Mouse (Mus musculus) heart, embryonic 11.5 days (tissue): ENCODE data around the gene Gm21497. TPM values are rescaled to one million over a fixed set of nuclear protein-coding genes. Genes with fewer than 3 reads are reported as not detected.
"Not testable (repeated sequence)": the region's sequence is repeated elsewhere in the genome, so short reads cannot be mapped to it uniquely, and the experiment has no call there.

Experiments
- ATAC-seq: fragments of 200-750 bp; cut with Nextera tagmentation; replicated peaks from 2 replicates; pipeline ENCODE4 v1.8.0; 2017; ENCODE audit warnings: moderate library complexity; ENCODE audit not compliant: insufficient number of reproducible peaks, low FRiP score, low TSS enrichment
- H3K27ac ChIP-seq: fragments of 300-500 bp; sonication (generic); 2 replicates; pipeline ENCODE4 v1.5.1; 2014; ENCODE audit warnings: mild to moderate bottlenecking, low read depth, low read length
- H3K27me3 ChIP-seq: fragments of 300-500 bp; sonication (generic); 2 replicates; pipeline ENCODE4 v1.6.1; 2014; ENCODE audit warnings: mild to moderate bottlenecking, low read length, mixed read lengths; ENCODE audit not compliant: control insufficient read depth, insufficient read depth
- H3K36me3 ChIP-seq: fragments of 300-500 bp; sonication (generic); 2 replicates; pipeline ENCODE4 v1.6.1; 2014; ENCODE audit warnings: mild to moderate bottlenecking, low read length, moderate library complexity, mixed read lengths; ENCODE audit not compliant: control insufficient read depth, insufficient read depth
- H3K4me1 ChIP-seq: fragments of 300-500 bp; sonication (generic); 2 replicates; pipeline ENCODE4 v1.6.1; 2014; ENCODE audit warnings: low read length; ENCODE audit not compliant: control insufficient read depth, insufficient read depth
- H3K4me2 ChIP-seq: fragments of 300-500 bp; sonication (generic); 2 replicates; pipeline ENCODE4 v1.6.1; 2014; ENCODE audit warnings: mild to moderate bottlenecking, moderate library complexity
- H3K4me3 ChIP-seq: fragments of 300-500 bp; sonication (generic); 2 replicates; pipeline ENCODE4 v1.5.1; 2014; ENCODE audit warnings: low read depth, low read length
- H3K9ac ChIP-seq: fragments of 300-500 bp; sonication (generic); 2 replicates; pipeline ENCODE4 v1.6.1; 2014; ENCODE audit warnings: mild to moderate bottlenecking, low read depth, low read length, moderate library complexity
- H3K9me3 ChIP-seq: fragments of 300-500 bp; sonication (generic); replicated peaks from 2 replicates; pipeline ENCODE4 v1.6.1; 2016; ENCODE audit warnings: low read length; ENCODE audit not compliant: control insufficient read depth
- WGBS: fragments of 180-500 bp; shearing (Covaris S2); extraction: QIAGEN DNeasy Blood & Tissue Kit; methylation state at CpG from one replicate; pipeline ENCODE4 v1.1.7; 2014; ENCODE audit not compliant: insufficient replicate concordance; 5-methylcytosine and 5-hydroxymethylcytosine counted together
- polyA plus RNA-seq: library from polyadenylated mRNA; unstranded; fragments of >200 nt; fragmentation: Nextera tagmentation; extraction: Ambion mirVana; gene quantifications from 2 replicates; pipeline ENCODE4 v1.2.1, GENCODE M21; 2014

The Gm21497 gene
- polyA plus RNA-seq = not detected in 2 replicates

DNA sequence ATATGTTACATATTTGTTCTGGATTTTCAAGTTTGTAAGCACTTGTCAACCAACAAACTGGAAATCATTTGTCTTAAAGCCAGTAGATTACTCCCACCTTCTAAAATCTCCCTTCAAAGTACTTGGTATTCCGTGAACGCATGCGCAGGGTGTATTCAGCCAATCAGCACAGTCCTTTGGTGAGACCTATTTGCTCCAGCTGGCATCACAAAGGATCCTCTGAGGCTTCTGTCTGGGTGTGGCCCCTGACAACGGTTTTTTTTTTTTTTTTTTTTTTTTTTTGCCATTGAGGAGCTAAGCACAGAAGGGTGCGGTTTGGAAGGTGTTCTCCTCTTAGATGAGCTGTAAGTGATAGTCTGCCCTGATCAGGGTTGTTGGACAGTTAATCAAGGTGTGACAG, at the start of gene Gm21497:
Gm21497 (plus strand) TSS at position 301 of the 400 bp plus-strand sequence.
- not testable (repeated sequence) for H3K4me3 ChIP-seq, H3K4me2 ChIP-seq, H3K27me3 ChIP-seq, H3K27ac ChIP-seq, H3K9ac ChIP-seq, H3K4me1 ChIP-seq, ATAC-seq, H3K36me3 ChIP-seq, H3K9me3 ChIP-seq
- WGBS = no CpG with 5 or more reads among the region's 5 CpGs
